Mouse (Mus musculus) MEL (cell line): ENCODE results near the gene Fdxacb1.

Experiments used
- MYB ChIP-seq: IDR thresholded peaks from 2 replicates; pipeline ENCODE4 v1.6.1; 2011; ENCODE audit warnings: mild to moderate bottlenecking, low read depth, low read length, improper control_type of control experiment
- POLR2A ChIP-seq, 2 experiments: IDR thresholded peaks; 2 replicates each; pipeline ENCODE4 v1.6.1; 2011 to 2012; ENCODE audit warnings: low read length in 2 of 2, mild to moderate bottlenecking in 2 of 2, control low read depth in 1 of 2, improper control_type of control experiment in 1 of 2, low read depth in 1 of 2, moderate library complexity in 1 of 2; ENCODE audit not compliant: control insufficient read depth in 1 of 2, insufficient read depth in 1 of 2, poor library complexity in 1 of 2
- POLR2AphosphoS5 ChIP-seq: IDR thresholded peaks from 2 replicates; pipeline ENCODE4 v1.6.1; 2012; ENCODE audit warnings: low read depth, borderline replicate concordance, mild to moderate bottlenecking, inconsistent platforms, low read length, moderate library complexity, mixed read lengths
- USF1 ChIP-seq: IDR thresholded peaks from 2 replicates; pipeline ENCODE4 v1.6.1; 2014; ENCODE audit warnings: low read depth, mild to moderate bottlenecking, inconsistent platforms, low read length, improper control_type of control experiment, moderate library complexity

GRCm38 (mm10) chr9:50738914-50739870 is 28.8 kb upstream of the Fdxacb1 start, which contains the start of gene Dixdc1:
- TF ChIP-seq POLR2A (IDR thresholded peaks at IDR 0.05; ENCODE audit: control insufficient read depth in 1 of 2, insufficient read depth in 1 of 2, low read depth in 1 of 2, low read length in 2 of 2, poor library complexity in 1 of 2): no peak
- TF ChIP-seq USF1: no peak
- no peak for TF ChIP-seq MYB
- TF ChIP-seq POLR2AphosphoS5: no peak
